ENCODE assay signal across 9 mouse cellular contexts in genomic region chr16:34657983-34658382, GRCm38 (mm10). TPM values are rescaled to one million over a fixed set of nuclear protein-coding genes. Genes with fewer than 3 reads are reported as not detected.
A peak's percentile ranks its signal among the peaks of the same experiment; 100 is the strongest.
DNase-seq lines count a peak whose midpoint lies in the region; ATAC-seq and TF ChIP-seq lines count a peak whose summit lies in the region.
"Had no signal": no experiment of that assay in that cellular context is flagged by ENCODE, and none has a peak within 500 bp of the region (broad histone marks: within the 10 kb centered on the region; RNA-seq: fewer than 3 reads in every experiment).

No protein-coding gene starts in this region.

- no peak overlapping the region for H3K9ac ChIP-seq in kidney, postnatal 0 days (ENCODE audit: low read depth, low read length)
- H3K9ac ChIP-seq in embryonic facial prominence, embryonic 15.5 days, result no peak overlapping the region
- H3K9ac ChIP-seq in intestine, embryonic 14.5 days (ENCODE audit: low read length), result no peak overlapping the region
- no peak overlapping the region; the same call in 1 of the 2 replicates for H3K9ac ChIP-seq in midbrain, embryonic 15.5 days

- no peak for ATAC-seq in kidney, postnatal 0 days (replicated peaks; ENCODE audit: low FRiP score, low read depth)
- no peak for ATAC-seq in embryonic facial prominence, embryonic 15.5 days (ENCODE audit: insufficient number of reproducible peaks, low FRiP score, low TSS enrichment, low read depth)
- no peak for ATAC-seq in intestine, embryonic 14.5 days (replicated peaks; ENCODE audit: low FRiP score, low TSS enrichment, low read depth)
- peak; percentile 37; the same call in 1 of the 2 replicates for ATAC-seq in midbrain, embryonic 15.5 days (replicated peaks)
- no peak for ATAC-seq in cerebellum, adult (ENCODE audit: insufficient number of reproducible peaks, low FRiP score, low TSS enrichment)

- no peaks in the 10 kb centered on the region for H3K36me3 ChIP-seq in kidney, postnatal 0 days (ENCODE audit: insufficient read depth, low read length)
- no peaks in the 10 kb centered on the region for H3K36me3 ChIP-seq in embryonic facial prominence, embryonic 15.5 days
- no peaks in the 10 kb centered on the region for H3K36me3 ChIP-seq in intestine, embryonic 14.5 days (ENCODE audit: control insufficient read depth, insufficient read depth, low read length)
- H3K36me3 ChIP-seq in midbrain, embryonic 15.5 days (replicated peaks), result no peaks in the 10 kb centered on the region
- no peaks in the 10 kb centered on the region for H3K36me3 ChIP-seq in kidney, adult 2 months (ENCODE audit: control insufficient read depth, insufficient read depth, low read length)

- peak overlapping the region; percentile 61 for H3K4me2 ChIP-seq in kidney, postnatal 0 days (ENCODE audit: low read length)
- H3K4me2 ChIP-seq in embryonic facial prominence, embryonic 15.5 days (replicated peaks), result peak overlapping the region; percentile 53
- H3K4me2 ChIP-seq in intestine, embryonic 14.5 days (ENCODE audit: low read length), result peak overlapping the region; percentile 60
- H3K4me2 ChIP-seq in midbrain, embryonic 15.5 days, result peak overlapping the region; percentile 53

- 24% methylated on average over 5 of the region's 5 CpGs for WGBS in kidney, postnatal 0 days
- WGBS in embryonic facial prominence, embryonic 15.5 days, result 35% methylated on average over 5 of the region's 5 CpGs
- WGBS in intestine, embryonic 14.5 days, result 23% methylated on average over 5 of the region's 5 CpGs
- 21% methylated on average over 5 of the region's 5 CpGs for WGBS in midbrain, embryonic 15.5 days
- WGBS in kidney, adult 2 months, result 21% methylated on average over 5 of the region's 5 CpGs

- H3K4me1 ChIP-seq in kidney, postnatal 0 days (replicated peaks; ENCODE audit: insufficient read depth, low read length), result no peaks in the 10 kb centered on the region
- H3K4me1 ChIP-seq in embryonic facial prominence, embryonic 15.5 days, result 0 out of 2 replicates have a peak, but pooled peaks cover 5% of the 10 kb centered on the region
- H3K4me1 ChIP-seq in intestine, embryonic 14.5 days (replicated peaks; ENCODE audit: control insufficient read depth, insufficient read depth, low read length), result 0 out of 2 replicates have a peak, but pooled peaks cover 8% of the 10 kb centered on the region
- H3K4me1 ChIP-seq in midbrain, embryonic 15.5 days, result peaks cover 9% of the 10 kb centered on the region
- H3K4me1 ChIP-seq in kidney, adult 2 months (ENCODE audit: control insufficient read depth, insufficient read depth, low read length), result 0 out of 2 replicates have a peak, but pooled peaks cover 2% of the 10 kb centered on the region

- no peak for TF ChIP-seq POLR2A in kidney, adult 2 months (IDR thresholded peaks at IDR 0.05; ENCODE audit: low read depth, low read length)

- no peak overlapping the region for H3K27ac ChIP-seq in kidney, postnatal 0 days
- no peak overlapping the region for H3K27ac ChIP-seq in embryonic facial prominence, embryonic 15.5 days (replicated peaks)
- H3K27ac ChIP-seq in intestine, embryonic 14.5 days (ENCODE audit: low read depth), result no peak overlapping the region
- H3K27ac ChIP-seq in midbrain, embryonic 15.5 days, result no peak overlapping the region
- H3K27ac ChIP-seq in kidney, adult 2 months (ENCODE audit: insufficient read depth, low read depth, low read length), result no peak overlapping the region

- H3K9me3 ChIP-seq in kidney, postnatal 0 days (replicated peaks; ENCODE audit: low read length), result no peaks in the 10 kb centered on the region
- H3K9me3 ChIP-seq in embryonic facial prominence, embryonic 15.5 days (replicated peaks), result no peaks in the 10 kb centered on the region
- no peaks in the 10 kb centered on the region for H3K9me3 ChIP-seq in intestine, embryonic 14.5 days (ENCODE audit: control insufficient read depth, low read length)
- H3K9me3 ChIP-seq in midbrain, embryonic 15.5 days, result no peaks in the 10 kb centered on the region

- TF ChIP-seq CTCF in kidney, postnatal 0 days (IDR thresholded peaks at IDR 0.05; ENCODE audit: low read depth), result no peak
- TF ChIP-seq CTCF in kidney, adult 2 months (conservative IDR thresholded peaks at IDR 0.05; ENCODE audit: insufficient read depth, insufficient read length, low read depth, low read length), result no peak

- H3K4me3 ChIP-seq in kidney, postnatal 0 days (replicated peaks; ENCODE audit: low read depth, low read length), result peak overlapping the region; percentile 30; the same call in 1 of the 2 replicates
- peak overlapping the region; percentile 35 for H3K4me3 ChIP-seq in embryonic facial prominence, embryonic 15.5 days (replicated peaks)
- H3K4me3 ChIP-seq in intestine, embryonic 14.5 days (ENCODE audit: low read depth, low read length), result peak overlapping the region; percentile 31
- H3K4me3 ChIP-seq in midbrain, embryonic 15.5 days, result peak overlapping the region; percentile 36
- no peak overlapping the region for H3K4me3 ChIP-seq in kidney, adult 2 months (ENCODE audit: insufficient read depth, low read depth, low read length)

- DNase-seq in kidney, postnatal 0 days (ENCODE audit: low spot score), result no peak
- no peak for DNase-seq in kidney, postnatal 25 days
- peak; percentile 54 for DNase-seq in intestine, embryonic 14.5 days (ENCODE audit: low spot score)
- no peak for DNase-seq in cerebellum, adult 8-10 months
- DNase-seq in kidney, adult 2 months, result no peak

- no peaks in the 10 kb centered on the region for H3K27me3 ChIP-seq in kidney, postnatal 0 days (ENCODE audit: insufficient read depth, low read length)
- no peaks in the 10 kb centered on the region for H3K27me3 ChIP-seq in embryonic facial prominence, embryonic 15.5 days
- 0 out of 2 replicates have a peak, but pooled peaks cover 5% of the 10 kb centered on the region for H3K27me3 ChIP-seq in intestine, embryonic 14.5 days (replicated peaks; ENCODE audit: control insufficient read depth, insufficient read depth, low read length)
- no peaks in the 10 kb centered on the region for H3K27me3 ChIP-seq in midbrain, embryonic 15.5 days (replicated peaks)
- H3K27me3 ChIP-seq in kidney, adult 2 months (replicated peaks; ENCODE audit: control insufficient read depth, insufficient read depth, low read length), result no peaks in the 10 kb centered on the region

RNA-seq across cellular contexts. Expression of gene Ropn1, which starts 8.3 kb away (rescaled TPM):
- not detected in 2 replicates for polyA plus RNA-seq in kidney, postnatal 0 days (2015; fragmentation: Nextera tagmentation; extraction: Ambion mirVana)
- not detected in 2 replicates for polyA plus RNA-seq in embryonic facial prominence, embryonic 15.5 days (2015; fragmentation: Nextera tagmentation; extraction: Ambion mirVana)
- not detected in 2 replicates for polyA plus RNA-seq in intestine, embryonic 14.5 days (2014; fragmentation: Nextera tagmentation; extraction: Ambion mirVana)
- not detected in 2 replicates for polyA plus RNA-seq in midbrain, embryonic 15.5 days (2015; fragmentation: Nextera tagmentation; extraction: Ambion mirVana)
- 0.41 TPM in 1 of 2 replicates, not detected in the other for polyA plus RNA-seq in kidney, adult 2 months (2012; rRNA removed)
- polyA plus RNA-seq: liver, adult 2 months had no signal

RNA-seq across cellular contexts. Expression of gene Ccdc14, which starts 32.4 kb away (rescaled TPM):
- polyA plus RNA-seq in kidney, postnatal 0 days (2015; fragmentation: Nextera tagmentation; extraction: Ambion mirVana), result 4.0 and 4.4 TPM in 2 replicates
- 5.7 and 6.2 TPM in 2 replicates for polyA plus RNA-seq in embryonic facial prominence, embryonic 15.5 days (2015; fragmentation: Nextera tagmentation; extraction: Ambion mirVana)
- 8.3 and 9.2 TPM in 2 replicates for polyA plus RNA-seq in intestine, embryonic 14.5 days (2014; fragmentation: Nextera tagmentation; extraction: Ambion mirVana)
- polyA plus RNA-seq in midbrain, embryonic 15.5 days (2015; fragmentation: Nextera tagmentation; extraction: Ambion mirVana), result 3.5 and 4.0 TPM in 2 replicates
- polyA plus RNA-seq in kidney, adult 2 months (2012; rRNA removed), result 0.88 and 0.91 TPM in 2 replicates
